Mouse (Mus musculus) lung, adult 2 months (tissue): ENCODE measurements around the gene Zfp385b.

ENCODE experiments used
- CTCF ChIP-seq: fragments of 200-500 bp; IDR thresholded peaks from 2 replicates; pipeline ENCODE4 v1.5.1; 2011; ENCODE audit warnings: mild to moderate bottlenecking, low read length, control low read depth; ENCODE audit not compliant: insufficient read depth
- POLR2A ChIP-seq: fragments of 200-500 bp; IDR thresholded peaks from 2 replicates; pipeline ENCODE4 v1.6.1; 2011; ENCODE audit warnings: low read depth, mild to moderate bottlenecking, control low read depth, low read length, borderline replicate concordance; ENCODE audit errors: extremely low read depth

DNA sequence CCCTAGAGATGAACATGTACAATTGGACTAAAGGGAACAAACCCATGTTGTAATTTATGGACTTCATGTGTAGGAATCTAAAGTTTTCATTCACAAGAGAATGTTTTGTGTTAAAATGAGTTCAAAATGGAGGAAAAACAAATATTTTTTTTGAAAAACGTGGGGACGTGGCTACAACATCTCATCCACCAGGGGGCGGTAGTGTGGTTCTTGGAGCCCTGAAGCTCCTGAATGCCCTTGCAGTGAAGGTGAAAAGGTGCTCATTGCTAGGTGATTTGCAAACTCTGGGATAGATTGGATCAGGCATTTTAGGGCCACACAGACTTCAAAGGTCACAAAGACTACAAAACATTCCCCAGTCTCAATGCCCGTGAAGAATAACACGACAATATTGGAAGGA is 432.9 kb downstream of the Zfp385b start:
- TF ChIP-seq CTCF (peak; percentile 60), POLR2A (no peak)
